Mouse (Mus musculus): Measurements from ENCODE around the gene Pm20d1.

DNA sequence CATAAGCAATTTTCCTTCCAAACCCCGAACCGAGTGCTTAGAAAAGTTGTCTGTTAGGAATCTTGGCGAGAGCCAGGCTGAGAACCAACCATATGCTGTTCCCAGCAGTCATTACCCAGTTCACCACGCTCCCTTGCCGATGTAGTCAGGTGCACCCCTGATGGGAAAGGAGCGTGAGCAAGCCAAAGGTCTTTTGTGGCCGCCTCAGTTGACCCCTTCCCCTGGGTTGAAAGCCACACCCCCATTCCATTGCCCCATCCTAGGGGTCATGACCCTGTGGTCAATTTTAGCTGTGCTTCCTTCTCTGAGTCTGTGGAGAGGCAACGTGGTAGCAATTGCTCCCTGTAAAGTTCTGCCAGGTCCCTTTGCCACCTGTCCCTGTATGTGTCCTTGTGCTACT is 47.7 kb downstream of the Pm20d1 start:
- TF ChIP-seq CTCF (IDR thresholded peaks at IDR 0.05; ENCODE audit: insufficient read depth, low read length) = no peak
- no peak for TF ChIP-seq POLR2A (IDR thresholded peaks at IDR 0.05; ENCODE audit: borderline replicate concordance, extremely low read depth, low read depth, low read length)
